7 mouse cellular contexts compared by ENCODE assay signal in genomic region chr17:5440159-5440971, GRCm38 (mm10). TPM values are rescaled to one million over a fixed set of nuclear protein-coding genes. Genes with fewer than 3 reads are reported as not detected.
DNase-seq lines count a peak whose midpoint lies in the region; ATAC-seq lines count a peak whose summit lies in the region.

Tmem242 (minus strand) TSS chr17:5440259.

- H3K4me3 ChIP-seq in intestine, embryonic 15.5 days (replicated peaks) = peak within 1 kb of the TSS; percentile 66
- peak within 1 kb of the TSS; percentile 78 for H3K4me3 ChIP-seq in midbrain, embryonic 10.5 days

- H3K4me1 ChIP-seq in intestine, embryonic 15.5 days (replicated peaks) = peaks cover 4% of the 10 kb centered on the region
- peaks cover 17% of the 10 kb centered on the region for H3K4me1 ChIP-seq in midbrain, embryonic 10.5 days

- peak; percentile 93 for DNase-seq in adrenal gland, adult 2 months
- peak; percentile 87 for DNase-seq in embryo, embryonic 11.5 days (ENCODE audit: low read depth, low spot score)
- peak; percentile 88 to 92 for DNase-seq in gastrocnemius, postnatal 36 days
- peak; percentile 90 to 92 for DNase-seq in left cerebral cortex, postnatal 25 days (ENCODE audit: low spot score in 2 of 2)
- DNase-seq in midbrain, embryonic 10.5 days (ENCODE audit: low spot score) = peak; percentile 86
- peak; percentile 90 for DNase-seq in right cerebral cortex, postnatal 4 days

- no peaks in the 10 kb centered on the region for H3K36me3 ChIP-seq in intestine, embryonic 15.5 days
- 0 out of 2 replicates have a peak, but pooled peaks cover 3% of the 10 kb centered on the region for H3K36me3 ChIP-seq in midbrain, embryonic 10.5 days

- intact Hi-C loops in gastrocnemius, postnatal 36 days (cut with DNase I) = loop anchor here (5.0 to 10.0 kb wide), 2 partner anchors 52 to 454 kb away; partner anchors contain the start of gene Zdhhc14
- intact Hi-C loops in left cerebral cortex, postnatal 25 days (cut with DNase I) = loop anchor here (1.0 to 10.0 kb wide), 6 partner anchors 52 to 484 kb away; partner anchors contain the start of gene Zdhhc14

- H3K4me2 ChIP-seq in intestine, embryonic 15.5 days (replicated peaks) = peak within 1 kb of the TSS; percentile 79

- peak within 1 kb of the TSS; percentile 79 for H3K9ac ChIP-seq in intestine, embryonic 15.5 days

- under 1% methylated on average over 27 of the region's 27 CpGs for WGBS in intestine, embryonic 15.5 days
- whole genome bisulfite sequencing in midbrain, embryonic 10.5 days = under 1% methylated on average over 27 of the region's 27 CpGs

- H3K27me3 ChIP-seq in intestine, embryonic 15.5 days (replicated peaks) = no peaks in the 10 kb centered on the region
- H3K27me3 ChIP-seq in midbrain, embryonic 10.5 days (ENCODE audit: low read depth, poor library complexity, severe bottlenecking) = no peaks in the 10 kb centered on the region

- H3K9me3 ChIP-seq in intestine, embryonic 15.5 days = no peaks in the 10 kb centered on the region
- H3K9me3 ChIP-seq in midbrain, embryonic 10.5 days (replicated peaks) = no peaks in the 10 kb centered on the region

- peak within 1 kb of the TSS; percentile 85 for H3K27ac ChIP-seq in intestine, embryonic 15.5 days
- H3K27ac ChIP-seq in midbrain, embryonic 10.5 days (replicated peaks) = peak within 1 kb of the TSS; percentile 92

- peak; percentile 95 for ATAC-seq in intestine, embryonic 15.5 days

RNA-seq across cellular contexts. Expression of gene Tmem242, which starts in this region (rescaled TPM):
- total RNA-seq in adrenal gland, adult 2 months (2021) = 100 to 1,000 TPM; 107 to 142 TPM
- 4.9 and 10.6 TPM in 2 replicates for polyA plus RNA-seq in adrenal gland, adult 2 months (2012; rRNA removed)
- 100 to 1,000 TPM; 131 to 146 TPM for total RNA-seq in gastrocnemius, postnatal 36 days (2021)
- polyA plus RNA-seq in intestine, embryonic 15.5 days (2015; fragmentation: Nextera tagmentation; extraction: Ambion mirVana) = 114 and 124 TPM in 2 replicates
- total RNA-seq in left cerebral cortex, postnatal 25 days (2021) = 10 to 100 TPM; 84.3 to 92.8 TPM
- polyA plus RNA-seq in midbrain, embryonic 10.5 days (2016; fragmentation: Nextera tagmentation; extraction: Ambion mirVana) = 133 and 136 TPM in 2 replicates

Comparison
In these comparisons a context has a peak if more than half of its experiments do, and no peak if none do; other contexts are left out.
1. Peak in every context shown above with its lines: DNase-seq, ATAC-seq, H3K4me3 ChIP-seq and H3K27ac ChIP-seq.